Mouse (Mus musculus) midbrain, embryonic 14.5 days (tissue): Measurements from ENCODE around the gene Tlk1. TPM values are rescaled to one million over a fixed set of nuclear protein-coding genes. Genes with fewer than 3 reads are reported as not detected.
"Not testable (repeated sequence)": the region's sequence is repeated elsewhere in the genome, so short reads cannot be mapped to it uniquely, and the experiment has no call there.

Experiments used
- ATAC-seq: fragments of 200-750 bp; cut with Nextera tagmentation; 2 replicates; pipeline ENCODE4 v1.8.0; 2017; ENCODE audit warnings: moderate number of reproducible peaks, moderate library complexity; ENCODE audit not compliant: low FRiP score, low TSS enrichment
- DNase-seq: peaks from one replicate; pipeline ENCODE4 v3.0.0-alpha.2; 2015
- H3K27ac ChIP-seq: fragments of 300-500 bp; sonication (generic); replicated peaks from 2 replicates; pipeline ENCODE4 v1.5.1; 2014; ENCODE audit warnings: mild to moderate bottlenecking, low read depth, low read length, moderate library complexity
- H3K27me3 ChIP-seq: fragments of 300-500 bp; sonication (generic); 2 replicates; pipeline ENCODE4 v1.6.1; 2014; ENCODE audit warnings: low read length, control low read depth, mixed read lengths; ENCODE audit not compliant: control insufficient read depth, insufficient read depth
- H3K36me3 ChIP-seq: fragments of 300-500 bp; sonication (generic); 2 replicates; pipeline ENCODE4 v1.6.1; 2014; ENCODE audit warnings: low read length, control low read depth; ENCODE audit not compliant: control insufficient read depth, insufficient read depth
- H3K4me1 ChIP-seq: fragments of 300-500 bp; sonication (generic); 2 replicates; pipeline ENCODE4 v1.6.1; 2014; ENCODE audit warnings: mild to moderate bottlenecking, antibody characterized with exemption, low read length, control low read depth; ENCODE audit not compliant: control insufficient read depth, insufficient read depth
- H3K4me2 ChIP-seq: fragments of 300-500 bp; sonication (generic); 2 replicates; pipeline ENCODE4 v1.6.1; 2014; ENCODE audit warnings: mild to moderate bottlenecking, low read length, moderate library complexity
- H3K4me3 ChIP-seq: fragments of 300-500 bp; sonication (generic); replicated peaks from 2 replicates; pipeline ENCODE4 v1.5.1; 2014; ENCODE audit warnings: low read depth, low read length
- H3K9ac ChIP-seq: fragments of 300-500 bp; sonication (generic); replicated peaks from 2 replicates; pipeline ENCODE4 v1.6.1; 2014; ENCODE audit warnings: mild to moderate bottlenecking, low read length, moderate library complexity
- H3K9me3 ChIP-seq: fragments of 300-500 bp; sonication (generic); 2 replicates; pipeline ENCODE4 v1.6.1; 2016; ENCODE audit warnings: low read length, control low read depth, mixed read lengths; ENCODE audit not compliant: control insufficient read depth
- WGBS: fragments of 180-500 bp; shearing (Covaris S2); extraction: QIAGEN DNeasy Blood & Tissue Kit; methylation state at CpG from one replicate; pipeline ENCODE4 v1.1.7; 2014; 5-methylcytosine and 5-hydroxymethylcytosine counted together
- polyA plus RNA-seq: library from polyadenylated mRNA; unstranded; fragments of >200 nt; fragmentation: Nextera tagmentation; extraction: Ambion mirVana; gene quantifications from 2 replicates; pipeline ENCODE4 v1.2.1, GENCODE M21; 2014

The Tlk1 gene
- polyA plus RNA-seq, 1 experiment from 2014 or later, result 27.5 TPM

GRCm38 (mm10) chr2:70811476-70811875, 14.1 kb downstream of the Tlk1 start:
- ATAC-seq (no peak), DNase-seq (no peak)
- Histone ChIP-seq H3K36me3 (no peaks in the 10 kb centered on the region), H3K4me2 (no peak overlapping the region), H3K27me3 (no peaks in the 10 kb centered on the region), H3K9ac (no peak overlapping the region), H3K27ac (no peak overlapping the region), H3K4me1 (no peaks in the 10 kb centered on the region; the same call in 1 of the 2 replicates), H3K9me3 (no peaks in the 10 kb centered on the region), H3K4me3 (no peak overlapping the region)
- WGBS, result 94% methylated on average over 3 of the region's 3 CpGs

DNA sequence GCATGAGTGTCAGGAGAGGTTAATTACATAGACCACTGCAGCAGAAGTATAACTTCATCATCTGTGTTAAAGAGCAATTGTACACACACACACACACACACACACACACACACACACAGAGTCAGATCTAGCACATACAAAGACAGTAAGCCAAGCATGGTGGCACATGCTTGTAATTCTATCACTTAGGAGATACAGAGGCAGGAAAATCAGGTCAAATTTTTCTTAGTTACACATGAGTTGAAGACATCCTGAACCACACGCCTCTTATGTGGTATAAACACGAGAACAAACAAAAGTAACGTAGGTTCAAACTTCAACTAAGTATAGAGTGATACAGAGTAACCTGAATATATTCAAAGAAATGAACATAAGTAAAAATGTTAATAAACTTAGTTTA, 15.6 kb downstream of the Tlk1 start:
- no peaks in the 10 kb centered on the region for H3K27me3 ChIP-seq
- H3K27ac ChIP-seq, result no peak overlapping the region
- H3K36me3 ChIP-seq, result no peaks in the 10 kb centered on the region
- no peaks in the 10 kb centered on the region; the same call in 1 of the 2 replicates for H3K4me1 ChIP-seq
- ATAC-seq (no peak), DNase-seq (no peak)
- no peaks in the 10 kb centered on the region for H3K9me3 ChIP-seq
- no peak overlapping the region for H3K4me2 ChIP-seq
- H3K9ac ChIP-seq, result no peak overlapping the region
- H3K4me3 ChIP-seq, result no peak overlapping the region
- 92% methylated on average over 3 of the region's 3 CpGs for WGBS

DNA sequence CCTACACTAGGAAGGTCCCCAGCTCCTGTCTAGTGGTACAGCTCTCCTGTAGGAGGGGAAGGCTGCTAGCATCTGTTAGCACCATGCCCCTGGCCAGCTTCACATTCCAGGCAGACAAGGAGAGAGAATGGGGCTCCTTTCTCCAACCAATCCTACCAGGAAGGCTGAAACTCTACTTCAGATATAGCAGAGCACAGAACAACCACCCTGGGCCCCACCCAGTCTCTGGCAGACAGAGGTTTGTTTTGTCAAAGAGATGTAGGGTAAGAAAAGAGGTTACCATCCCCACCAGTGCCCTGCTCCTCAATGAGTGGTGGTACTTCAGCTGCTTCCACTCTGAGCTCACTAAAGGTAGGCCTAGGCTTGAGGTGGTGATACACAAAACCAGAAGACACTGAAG, 16.8 kb downstream of the Tlk1 start:
- Histone ChIP-seq H3K36me3 (no peaks in the 10 kb centered on the region), H3K9ac (no peak overlapping the region), H3K4me3 (no peak overlapping the region), H3K9me3 (no peaks in the 10 kb centered on the region), H3K27me3 (no peaks in the 10 kb centered on the region), H3K27ac (no peak overlapping the region), H3K4me1 (no peaks in the 10 kb centered on the region; the same call in 1 of the 2 replicates), H3K4me2 (no peak overlapping the region)
- DNase-seq (no peak), ATAC-seq (no peak)

GRCm38 (mm10) chr2:70807678-70808077, 17.9 kb downstream of the Tlk1 start:
- H3K4me3 ChIP-seq, H3K4me2 ChIP-seq, DNase-seq, ATAC-seq, H3K27ac ChIP-seq, H3K4me1 ChIP-seq, H3K36me3 ChIP-seq, H3K9me3 ChIP-seq, H3K27me3 ChIP-seq, H3K9ac ChIP-seq: not testable (repeated sequence)
- WGBS, result 94% methylated on average over 3 of the region's 3 CpGs

DNA sequence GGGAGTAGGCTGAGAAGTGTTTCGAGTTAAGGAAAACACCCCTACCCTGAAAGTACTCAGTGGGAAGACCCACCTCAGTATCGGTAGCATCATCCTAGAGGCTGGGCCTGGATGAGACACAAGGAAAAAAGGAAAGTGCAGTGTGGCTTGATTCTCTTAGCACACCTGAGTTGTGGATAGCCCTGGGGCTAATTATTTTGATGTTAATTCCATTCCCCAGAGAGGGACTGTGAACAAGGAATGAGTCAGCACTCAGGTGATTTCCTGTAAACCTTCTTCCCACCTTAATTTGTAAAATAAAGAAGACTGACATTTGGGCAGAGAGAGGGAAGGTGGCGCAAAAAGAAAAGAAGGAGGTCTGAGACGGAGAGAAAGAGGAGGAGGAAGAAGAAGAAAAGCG, 19.5 kb downstream of the Tlk1 start:
- Histone ChIP-seq H3K4me3 (no peak overlapping the region), H3K27me3 (no peaks in the 10 kb centered on the region), H3K9me3 (no peaks in the 10 kb centered on the region), H3K4me1 (no peaks in the 10 kb centered on the region; the same call in 1 of the 2 replicates), H3K36me3 (no peaks in the 10 kb centered on the region), H3K9ac (no peak overlapping the region), H3K27ac (no peak overlapping the region), H3K4me2 (no peak overlapping the region)
- DNase-seq, result no peak
- WGBS, result 87% methylated on average over 5 of the region's 5 CpGs
- no peak for ATAC-seq

GRCm38 (mm10) chr2:70803696-70804095, 21.8 kb downstream of the Tlk1 start:
- not testable (repeated sequence) for ATAC-seq, H3K27me3 ChIP-seq, H3K9ac ChIP-seq, DNase-seq, H3K9me3 ChIP-seq, H3K4me2 ChIP-seq, H3K4me1 ChIP-seq, H3K4me3 ChIP-seq, H3K36me3 ChIP-seq, H3K27ac ChIP-seq
- WGBS, result 88% methylated on average over 4 of the region's 4 CpGs

- Histone ChIP-seq H3K9ac (no peak overlapping the region), H3K4me1 (no peaks in the 10 kb centered on the region), H3K9me3 (no peaks in the 10 kb centered on the region), H3K4me2 (no peak overlapping the region), H3K36me3 (no peaks in the 10 kb centered on the region), H3K27me3 (no peaks in the 10 kb centered on the region), H3K4me3 (no peak overlapping the region), H3K27ac (no peak overlapping the region)
- WGBS, result 42% methylated on average over 6 of the region's 6 CpGs
- ATAC-seq (no peak), DNase-seq (no peak)
Observed at GRCm38 (mm10) chr2:70802658-70803057, 22.9 kb downstream of the Tlk1 start.

- no peak for DNase-seq
- no peak for ATAC-seq
Observed at GRCm38 (mm10) chr2:70801543-70801942, 24.0 kb downstream of the Tlk1 start.

DNA sequence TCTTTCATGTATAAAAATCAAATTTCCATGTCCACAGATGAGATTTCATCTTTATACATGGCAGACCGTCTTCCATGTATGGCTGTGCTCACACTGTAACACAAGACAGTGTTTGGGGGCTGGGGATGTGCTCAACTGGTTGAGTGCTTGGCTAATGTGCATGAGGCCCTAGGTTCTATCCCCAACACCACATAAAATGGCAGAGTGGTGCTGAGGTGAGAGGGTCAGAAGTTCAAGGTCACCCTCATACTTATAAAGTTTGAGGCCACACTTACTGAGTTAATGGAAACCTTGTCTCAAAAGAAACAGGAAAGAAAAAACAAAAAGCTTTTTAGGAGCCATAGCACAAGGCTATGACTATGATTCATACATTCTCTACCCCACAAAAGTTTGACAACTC, 25.1 kb downstream of the Tlk1 start:
- ATAC-seq, result no peak
- no peak overlapping the region for H3K4me3 ChIP-seq
- WGBS, result 96% methylated on average over 1 of the region's 1 CpGs

More at GRCm38 (mm10) chr2:70801543-70801942, 24.0 kb downstream of the Tlk1 start:
- no peaks in the 10 kb centered on the region for H3K4me1 ChIP-seq
- no peak overlapping the region for H3K9ac ChIP-seq
- H3K9me3 ChIP-seq, result no peaks in the 10 kb centered on the region
- no peaks in the 10 kb centered on the region for H3K36me3 ChIP-seq
- H3K27me3 ChIP-seq, result no peaks in the 10 kb centered on the region
- H3K27ac ChIP-seq, result no peak overlapping the region
- no peak overlapping the region for H3K4me3 ChIP-seq
- H3K4me2 ChIP-seq, result no peak overlapping the region

More for the DNA sequence above, 25.1 kb downstream of the Tlk1 start:
- Histone ChIP-seq H3K27me3 (no peaks in the 10 kb centered on the region), H3K9ac (no peak overlapping the region), H3K9me3 (no peaks in the 10 kb centered on the region), H3K4me2 (no peak overlapping the region), H3K27ac (no peak overlapping the region), H3K4me1 (no peaks in the 10 kb centered on the region), H3K36me3 (no peaks in the 10 kb centered on the region)
- no peak for DNase-seq
